Mouse (Mus musculus) CH12.LX (cell line): ENCODE results near the gene Kcnn1. TPM values are rescaled to one million over a fixed set of nuclear protein-coding genes. Genes with fewer than 3 reads are reported as not detected.
A peak's percentile ranks its signal among the peaks of the same experiment; 100 is the strongest.

Source experiments
- DNase-seq: peaks from one replicate; pipeline ENCODE4 v3.0.0-alpha.2; 2013; ENCODE audit errors: extremely low read depth
- H3K27ac ChIP-seq: 2 replicates; pipeline ENCODE4 v1.5.1; 2012; ENCODE audit warnings: low read depth, mild to moderate bottlenecking, control low read depth, moderate library complexity; ENCODE audit not compliant: insufficient read depth
- H3K27me3 ChIP-seq: replicated peaks from 2 replicates; pipeline ENCODE3; 2012; ENCODE audit warnings: inconsistent platforms
- H3K36me3 ChIP-seq, 2 experiments: replicated peaks in 1 of 2; 2 replicates each; pipeline versions ENCODE3 to v1.6.1; 2012; ENCODE audit warnings: inconsistent platforms in 1 of 2, low read length in 1 of 2, mild to moderate bottlenecking in 1 of 2, mixed read lengths in 1 of 2, moderate library complexity in 1 of 2; ENCODE audit not compliant: control insufficient read depth in 1 of 2, insufficient read depth in 1 of 2
- H3K4me1 ChIP-seq, 2 experiments: 2 replicates each; pipeline ENCODE4 v1.6.1; 2012; ENCODE audit warnings: inconsistent platforms in 1 of 2, moderate library complexity in 1 of 2; ENCODE audit not compliant: insufficient read depth in 2 of 2, control insufficient read depth in 1 of 2
- H3K4me2 ChIP-seq: 2 replicates; pipeline ENCODE4 v1.6.1; 2012; ENCODE audit warnings: low read depth, mild to moderate bottlenecking, control low read depth; ENCODE audit not compliant: poor library complexity, insufficient read depth, severe bottlenecking
- H3K4me3 ChIP-seq, 3 experiments: fragments of 150-350 bp in 1 of 3; sonication (generic) in 1 of 3; replicated peaks in 1 of 3; 2 replicates each; pipeline versions ENCODE3 to v1.5.1; 2011 to 2012; ENCODE audit warnings: low read depth in 2 of 3, low read length in 2 of 3, mild to moderate bottlenecking in 2 of 3, moderate library complexity in 2 of 3, control low read depth in 1 of 3, improper control_type of control experiment in 1 of 3, inconsistent platforms in 1 of 3, mixed read lengths in 1 of 3; ENCODE audit not compliant: poor library complexity in 1 of 3
- H3K79me2 ChIP-seq: replicated peaks from 2 replicates; pipeline ENCODE4 v1.6.1; 2012; ENCODE audit warnings: mild to moderate bottlenecking, moderate library complexity; ENCODE audit not compliant: control insufficient read depth, poor library complexity, insufficient read depth, severe bottlenecking; ENCODE audit errors: extremely low read depth
- H3K9ac ChIP-seq: 2 replicates; pipeline ENCODE4 v1.6.1; 2012; ENCODE audit warnings: low read depth, mild to moderate bottlenecking, control low read depth, moderate library complexity; ENCODE audit not compliant: insufficient read depth
- H3K9me3 ChIP-seq: replicated peaks from 2 replicates; pipeline ENCODE3; 2012; ENCODE audit warnings: low read length, inconsistent platforms, mixed read lengths
- BHLHE40 ChIP-seq: IDR thresholded peaks from 2 replicates; pipeline ENCODE4 v1.6.1; 2011; ENCODE audit warnings: mild to moderate bottlenecking, low read depth, low read length, improper control_type of control experiment
- CHD1 ChIP-seq: IDR thresholded peaks from 2 replicates; pipeline ENCODE4 v1.6.1; 2012; ENCODE audit warnings: low read depth, low read length, improper control_type of control experiment, inconsistent platforms
- CHD2 ChIP-seq: IDR thresholded peaks from 2 replicates; pipeline ENCODE4 v1.6.1; 2011; ENCODE audit warnings: low read length, improper control_type of control experiment
- CTCF ChIP-seq, 2 experiments: IDR thresholded peaks in 1 of 2; conservative IDR thresholded peaks in 1 of 2; 2 replicates each; pipeline ENCODE4 v1.5.1; 2011 to 2012; ENCODE audit warnings: low read depth in 2 of 2, low read length in 2 of 2, improper control_type of control experiment in 1 of 2, inconsistent platforms in 1 of 2, mild to moderate bottlenecking in 1 of 2, moderate library complexity in 1 of 2
- E2F4 ChIP-seq: IDR thresholded peaks from 2 replicates; pipeline ENCODE4 v1.6.1; 2011; ENCODE audit warnings: low read depth, low read length, improper control_type of control experiment; ENCODE audit not compliant: insufficient replicate concordance
- ELF1 ChIP-seq: IDR thresholded peaks from 2 replicates; pipeline ENCODE4 v1.6.1; 2014; ENCODE audit warnings: low read depth, mild to moderate bottlenecking, inconsistent platforms, low read length, improper control_type of control experiment
- EP300 ChIP-seq: IDR thresholded peaks from 2 replicates; pipeline ENCODE4 v1.6.1; 2011; ENCODE audit warnings: low read length, improper control_type of control experiment
- ETS1 ChIP-seq: conservative IDR thresholded peaks from 2 replicates; pipeline ENCODE4 v1.6.1; 2012; ENCODE audit warnings: low read depth, mild to moderate bottlenecking, inconsistent platforms, low read length, improper control_type of control experiment, moderate library complexity
- GABPA ChIP-seq: IDR thresholded peaks from 2 replicates; pipeline ENCODE4 v1.6.1; 2012; ENCODE audit warnings: low read depth, low read length, improper control_type of control experiment, inconsistent platforms; ENCODE audit not compliant: insufficient replicate concordance
- HCFC1 ChIP-seq: IDR thresholded peaks from 2 replicates; pipeline ENCODE4 v1.6.1; 2012; ENCODE audit warnings: low read depth, mild to moderate bottlenecking, inconsistent platforms, low read length, improper control_type of control experiment
- IRF4 ChIP-seq: IDR thresholded peaks from 2 replicates; pipeline ENCODE4 v1.6.1; 2014; ENCODE audit warnings: low read depth, mild to moderate bottlenecking, inconsistent platforms, low read length, improper control_type of control experiment
- JUN ChIP-seq: IDR thresholded peaks from 2 replicates; pipeline ENCODE4 v1.6.1; 2011; ENCODE audit warnings: low read depth, mild to moderate bottlenecking, low read length, improper control_type of control experiment, moderate library complexity; ENCODE audit not compliant: insufficient read depth
- JUND ChIP-seq: conservative IDR thresholded peaks from 2 replicates; pipeline ENCODE4 v1.6.1; 2011; ENCODE audit warnings: low read depth, low read length, improper control_type of control experiment
- KAT2A ChIP-seq: IDR thresholded peaks from 2 replicates; pipeline ENCODE4 v1.6.1; 2012; ENCODE audit warnings: low read length, improper control_type of control experiment, inconsistent platforms; ENCODE audit not compliant: insufficient replicate concordance
- MAFK ChIP-seq: IDR thresholded peaks from 2 replicates; pipeline ENCODE4 v1.6.1; 2011; ENCODE audit warnings: low read length, improper control_type of control experiment; ENCODE audit not compliant: insufficient replicate concordance
- MAX ChIP-seq: IDR thresholded peaks from 2 replicates; pipeline ENCODE4 v1.6.1; 2011; ENCODE audit warnings: low read length, improper control_type of control experiment
- MAZ ChIP-seq: IDR thresholded peaks from 2 replicates; pipeline ENCODE4 v1.6.1; 2012; ENCODE audit warnings: low read depth, mild to moderate bottlenecking, inconsistent platforms, low read length, improper control_type of control experiment, moderate library complexity
- MEF2A ChIP-seq: IDR thresholded peaks from 2 replicates; pipeline ENCODE4 v1.6.1; 2014; ENCODE audit warnings: low read depth, mild to moderate bottlenecking, inconsistent platforms, low read length, improper control_type of control experiment, borderline replicate concordance
- MXI1 ChIP-seq: IDR thresholded peaks from 2 replicates; pipeline ENCODE4 v1.6.1; 2011; ENCODE audit warnings: mild to moderate bottlenecking, low read depth, low read length, improper control_type of control experiment
- MYC ChIP-seq: IDR thresholded peaks from 2 replicates; pipeline ENCODE4 v1.6.1; 2011; ENCODE audit warnings: low read depth, mild to moderate bottlenecking, improper control_type of control experiment, low read length
- NELFE ChIP-seq: IDR thresholded peaks from 2 replicates; pipeline ENCODE4 v1.6.1; 2011; ENCODE audit warnings: low read depth, low read length, improper control_type of control experiment
- NRF1 ChIP-seq: IDR thresholded peaks from 2 replicates; pipeline ENCODE4 v1.6.1; 2014; ENCODE audit warnings: low read depth, mild to moderate bottlenecking, inconsistent platforms, low read length, improper control_type of control experiment, moderate library complexity
- PAX5 ChIP-seq: IDR thresholded peaks from 2 replicates; pipeline ENCODE4 v1.6.1; 2012; ENCODE audit warnings: low read length, inconsistent platforms, mixed read lengths
- POLR2A ChIP-seq: IDR thresholded peaks from 2 replicates; pipeline ENCODE4 v1.6.1; 2011; ENCODE audit warnings: low read depth, mild to moderate bottlenecking, improper control_type of control experiment, low read length
- POLR2AphosphoS2 ChIP-seq: IDR thresholded peaks from 2 replicates; pipeline ENCODE4 v1.6.1; 2011; ENCODE audit warnings: low read depth, low read length, improper control_type of control experiment
- RAD21 ChIP-seq: IDR thresholded peaks from 2 replicates; pipeline ENCODE4 v1.6.1; 2011; ENCODE audit warnings: low read depth, mild to moderate bottlenecking, low read length, improper control_type of control experiment, moderate library complexity
- RCOR1 ChIP-seq: conservative IDR thresholded peaks from 2 replicates; pipeline ENCODE4 v1.6.1; 2012; ENCODE audit warnings: low read depth, mild to moderate bottlenecking, inconsistent platforms, low read length, improper control_type of control experiment
- SIN3A ChIP-seq: IDR thresholded peaks from 2 replicates; pipeline ENCODE4 v1.6.1; 2012; ENCODE audit warnings: low read length, improper control_type of control experiment, inconsistent platforms
- SMC3 ChIP-seq: IDR thresholded peaks from 2 replicates; pipeline ENCODE4 v1.6.1; 2011; ENCODE audit warnings: low read depth, low read length, improper control_type of control experiment
- TBP ChIP-seq: conservative IDR thresholded peaks from 2 replicates; pipeline ENCODE4 v1.6.1; 2011; ENCODE audit warnings: low read depth, low read length, improper control_type of control experiment
- TCF12 ChIP-seq: IDR thresholded peaks from 2 replicates; pipeline ENCODE4 v1.6.1; 2014; ENCODE audit warnings: low read depth, mild to moderate bottlenecking, inconsistent platforms, low read length, improper control_type of control experiment
- UBTF ChIP-seq: IDR thresholded peaks from 2 replicates; pipeline ENCODE4 v1.6.1; 2012; ENCODE audit warnings: low read depth, mild to moderate bottlenecking, inconsistent platforms, low read length, improper control_type of control experiment, moderate library complexity
- USF1 ChIP-seq: IDR thresholded peaks from 2 replicates; pipeline ENCODE4 v1.6.1; 2014; ENCODE audit warnings: low read depth, mild to moderate bottlenecking, inconsistent platforms, low read length, improper control_type of control experiment
- USF2 ChIP-seq: conservative IDR thresholded peaks from 2 replicates; pipeline ENCODE4 v1.6.1; 2011; ENCODE audit warnings: low read depth, low read length, improper control_type of control experiment
- ZC3H11A ChIP-seq: IDR thresholded peaks from 2 replicates; pipeline ENCODE4 v1.6.1; 2012; ENCODE audit warnings: low read depth, mild to moderate bottlenecking, inconsistent platforms, low read length, improper control_type of control experiment
- ZKSCAN1 ChIP-seq: IDR thresholded peaks from 2 replicates; pipeline ENCODE4 v1.6.1; 2012; ENCODE audit warnings: low read depth, inconsistent platforms, low read length, improper control_type of control experiment, borderline replicate concordance
- ZMIZ1 ChIP-seq: IDR thresholded peaks from 2 replicates; pipeline ENCODE4 v1.6.1; 2012; ENCODE audit warnings: low read depth, mild to moderate bottlenecking, inconsistent platforms, low read length, improper control_type of control experiment
- ZNF384 ChIP-seq: IDR thresholded peaks from 2 replicates; pipeline ENCODE4 v1.6.1; 2012; ENCODE audit warnings: low read depth, low read length, improper control_type of control experiment, inconsistent platforms
- dilution Hi-C: fragments of 300-500 bp; cut with MboI; formaldehyde crosslinking; loops from 2 replicates; pipeline ENCODE4 v1.14.3; 2020; ENCODE audit warnings: low sequenced_read_pairs; ENCODE audit not compliant: extremely low pct_unique_long_range_greater_than_20kb, extremely low pct_ligation_motif_present
- in situ Hi-C: fragments of 300-500 bp; cut with MboI; formaldehyde crosslinking; loops from 3 replicates; pipeline ENCODE4 v1.14.3; 2019; ENCODE audit warnings: low sequenced_read_pairs, low pct_ligation_motif_present, low pct_unique_long_range_greater_than_20kb, mixed read lengths
- polyA plus RNA-seq: library from polyadenylated mRNA; unstranded; fragments of >175 nt; gene quantifications from 2 replicates; pipeline ENCODE4 v1.2.1, GENCODE M21; 2012; ENCODE audit warnings: low read depth; ENCODE audit not compliant: insufficient read length
- total RNA-seq, 2 experiments: library from RNA; depleted of rRNA; stranded (reverse); fragments of 300-350 nt in 1 of 2; fragments of >200 nt in 1 of 2; gene quantifications; 2 replicates each; pipeline ENCODE4 v1.2.3; 2012 to 2014

The Kcnn1 gene
- total and polyA plus RNA-seq, 3 experiments, result 0.21 TPM; not detected in 2

- peak overlapping the region; percentile 41; the same call in 1 of the 2 replicates for H3K4me2 ChIP-seq
- H3K27me3 ChIP-seq, result peaks cover 2% of the 10 kb centered on the region
- peaks cover 7 to 16% of the 10 kb centered on the region in 2 experiments for H3K36me3 ChIP-seq
- in situ Hi-C loops, result no loop called here
- H3K27ac ChIP-seq, result peak overlapping the region; percentile 87
- peaks cover 30 to 74% of the 10 kb centered on the region in 2 experiments for H3K4me1 ChIP-seq
- H3K9me3 ChIP-seq, result no peaks in the 10 kb centered on the region
- H3K4me3 ChIP-seq, result no peak overlapping the region
- H3K9ac ChIP-seq, result peak overlapping the region; percentile 23; the same call in 1 of the 2 replicates
- dilution Hi-C loops, result no loop called here
- peaks cover 7% of the 10 kb centered on the region; the same call in 1 of the 2 replicates for H3K79me2 ChIP-seq
- DNase-seq, result peak; percentile 43
- no peak for TF ChIP-seq UBTF
- no peak for TF ChIP-seq MAFK
- no peak for TF ChIP-seq ZNF384
- no peak for TF ChIP-seq USF2
- no peak for TF ChIP-seq NELFE
- TF ChIP-seq ETS1, result peak; percentile 37; the same call in 1 of the 2 replicates
- TF ChIP-seq CHD2, result peak; percentile 81
- TF ChIP-seq POLR2A, result peak; percentile 59; the same call in 1 of the 2 replicates
- no peak for TF ChIP-seq SMC3
- no peak for TF ChIP-seq KAT2A
- TF ChIP-seq PAX5, result no peak
- TF ChIP-seq E2F4, result no peak
- peak; percentile 53; the same call in 1 of the 2 replicates for TF ChIP-seq MEF2A
- TF ChIP-seq MXI1, result no peak
- TF ChIP-seq ZC3H11A, result no peak
- no peak for TF ChIP-seq RCOR1
- TF ChIP-seq CHD1, result no peak
- peak; percentile 68 for TF ChIP-seq BHLHE40
- TF ChIP-seq RAD21, result no peak
- TF ChIP-seq JUND, result no peak
- TF ChIP-seq TBP, result no peak; the same call in 1 of the 2 replicates
- TF ChIP-seq MAX, result peak; percentile 42; the same call in 1 of the 2 replicates
- no peak for TF ChIP-seq JUN
- TF ChIP-seq ZMIZ1, result no peak
- peak; percentile 55 for TF ChIP-seq HCFC1
- TF ChIP-seq MAZ, result peak; percentile 68; the same call in 1 of the 2 replicates
- TF ChIP-seq MYC, result peak; percentile 69; the same call in 1 of the 2 replicates
- 0 out of 2 replicates have a peak, but pooled peaks have one; percentile 19 for TF ChIP-seq EP300
- TF ChIP-seq TCF12, result peak; percentile 32; the same call in 1 of the 2 replicates
- peak; percentile 68; the same call in 1 of the 2 replicates for TF ChIP-seq ELF1
- no peak for TF ChIP-seq POLR2AphosphoS2
- TF ChIP-seq USF1, result peak; percentile 34; the same call in 1 of the 2 replicates
- no peak for TF ChIP-seq ZKSCAN1
- no peak for TF ChIP-seq SIN3A
- no peak for TF ChIP-seq CTCF (conservative IDR thresholded peaks at IDR 0.05 in 1 of 2, IDR thresholded peaks at IDR 0.05 in 1 of 2; ENCODE audit: low read depth in 2 of 2, low read length in 2 of 2)
- TF ChIP-seq GABPA, result no peak
- peak; percentile 60; the same call in 1 of the 2 replicates for TF ChIP-seq IRF4
- TF ChIP-seq NRF1, result no peak; the same call in 1 of the 2 replicates
- TF ChIP-seq, all 38 proteins: peak for 14
Measured at GRCm38 (mm10) chr8:70806541-70806940, 56.5 kb downstream of the Kcnn1 start.
